Mouse (Mus musculus): Measurements from ENCODE around the gene Tbx18.

GRCm38 (mm10) chr9:87738766-87739542 is 7.9 kb upstream of the Tbx18 start:
- TF ChIP-seq ZNF384 (IDR thresholded peaks at IDR 0.05; ENCODE audit: low read depth, low read length) = no peak
- no peak for TF ChIP-seq ZC3H11A (IDR thresholded peaks at IDR 0.05; ENCODE audit: borderline replicate concordance, low read depth, low read length)
- no peak for TF ChIP-seq MAFK (IDR thresholded peaks at IDR 0.05; ENCODE audit: insufficient read depth, low read depth, low read length)
